Mouse (Mus musculus) heart, postnatal 36 days (tissue): ENCODE results near the gene Trmo. TPM values are rescaled to one million over a fixed set of nuclear protein-coding genes. Genes with fewer than 3 reads are reported as not detected.

ENCODE experiments used
- DNase-seq, 2 experiments: peaks; one replicate each; pipeline ENCODE4 v3.0.0; 2021 to 2022
- intact Hi-C: fragments of 180-260 bp; cut with DNase I; formaldehyde crosslinking; loops from one replicate; pipeline ENCODE4 v1.15.1; 2025
- total RNA-seq, 2 experiments: library from RNA; stranded (reverse); gene quantifications; 2 replicates each; pipeline ENCODE4 v1.2.3; 2021

Trmo gene
- 1 to 10 TPM; 3.4 to 4.2 TPM for total RNA-seq

DNA sequence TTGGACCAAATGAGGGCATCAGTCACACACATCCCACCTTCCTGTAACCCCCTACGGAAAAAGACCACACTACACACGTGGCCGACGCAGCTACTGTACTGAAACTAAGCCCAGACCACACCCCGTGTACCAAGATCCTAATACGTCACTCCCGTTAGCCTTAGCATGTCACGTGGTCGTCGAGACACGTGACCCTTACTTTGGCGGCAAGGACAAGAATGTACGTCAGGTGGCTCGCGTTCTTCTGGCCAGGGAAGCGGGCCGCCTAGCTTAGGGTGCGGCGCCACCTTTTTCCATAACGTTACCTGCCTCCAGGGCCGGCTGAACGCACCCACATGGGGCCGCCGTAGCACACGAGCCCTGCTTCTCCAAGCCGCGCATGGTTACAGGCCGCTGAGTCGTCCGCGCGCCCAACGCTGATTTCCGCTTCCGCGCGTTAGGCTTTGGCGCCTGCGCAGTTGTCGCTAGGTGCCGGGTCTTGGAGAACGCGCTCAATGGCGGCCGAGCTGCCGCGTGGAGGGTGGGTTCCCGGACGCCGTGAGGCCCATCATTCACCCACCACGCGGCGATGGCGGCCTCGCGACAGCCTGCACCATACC, at the start of gene Trmo:
Gene Trmo (minus strand): TSS at position 425 of the 599 bp plus-strand sequence.
- peak; percentile 95 to 96 for DNase-seq
- intact Hi-C loops = loop anchor here (5.0 kb wide), 1 partner anchor 82 kb away; no protein-coding TSS in a partner anchor

- no peak for DNase-seq
- intact Hi-C loops = no loop called here
Observed at GRCm38 (mm10) chr4:46432339-46433036, 43.3 kb upstream of the Trmo start.

DNA sequence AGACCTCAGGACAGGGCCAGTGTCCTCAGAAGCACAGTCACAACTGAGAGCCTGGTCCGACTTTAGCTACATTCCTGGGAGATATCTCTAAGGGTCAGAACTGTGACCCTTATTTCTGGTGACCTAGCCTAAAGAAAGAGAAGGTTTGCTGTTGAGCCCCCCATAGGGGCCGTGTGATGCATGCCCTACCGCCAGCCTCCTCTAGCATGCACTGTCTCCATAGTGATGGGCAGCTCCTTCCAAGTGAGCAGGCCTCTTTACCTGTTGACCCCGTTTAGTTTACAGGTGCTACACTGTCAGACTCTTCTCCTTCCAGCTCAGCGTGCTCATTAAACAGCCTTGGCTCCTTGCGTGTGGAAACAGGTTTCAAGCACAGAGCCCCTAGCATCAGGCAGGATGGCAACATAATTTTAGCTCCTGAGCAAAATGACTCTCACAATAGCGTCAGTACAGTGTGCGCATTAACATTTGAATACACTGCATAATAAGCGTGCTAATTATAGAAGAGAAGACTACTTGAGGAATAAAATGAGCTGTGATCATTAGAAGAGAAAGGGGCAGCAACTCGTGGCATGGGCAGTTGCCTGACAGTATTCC, 39.8 kb upstream of the Trmo start:
- no peak for DNase-seq
- intact Hi-C loops = no loop called here

- intact Hi-C loops = no loop called here
- no peak for DNase-seq
Observed at GRCm38 (mm10) chr4:46422625-46423024, 33.4 kb upstream of the Trmo start.

DNA sequence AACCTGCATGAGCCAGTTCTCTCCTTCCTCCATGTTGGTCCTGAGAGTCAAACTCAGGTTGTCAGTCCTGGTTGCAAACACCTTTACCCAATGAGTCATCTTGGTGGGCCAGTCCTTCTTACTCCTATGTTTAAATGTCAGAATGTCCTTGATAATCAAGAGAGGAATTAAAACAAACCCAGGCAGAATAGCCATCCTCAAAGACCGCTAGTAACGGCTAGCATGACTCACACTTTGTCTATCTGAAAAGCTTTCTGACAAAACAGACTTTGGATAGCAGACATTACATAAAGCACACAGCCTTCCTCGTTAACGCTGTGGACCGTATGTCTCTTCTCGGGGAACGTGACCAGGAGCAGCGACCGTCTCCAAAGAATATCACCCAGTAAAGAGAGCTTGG, 29.6 kb upstream of the Trmo start:
- DNase-seq = no peak
- intact Hi-C loops = no loop called here

DNA sequence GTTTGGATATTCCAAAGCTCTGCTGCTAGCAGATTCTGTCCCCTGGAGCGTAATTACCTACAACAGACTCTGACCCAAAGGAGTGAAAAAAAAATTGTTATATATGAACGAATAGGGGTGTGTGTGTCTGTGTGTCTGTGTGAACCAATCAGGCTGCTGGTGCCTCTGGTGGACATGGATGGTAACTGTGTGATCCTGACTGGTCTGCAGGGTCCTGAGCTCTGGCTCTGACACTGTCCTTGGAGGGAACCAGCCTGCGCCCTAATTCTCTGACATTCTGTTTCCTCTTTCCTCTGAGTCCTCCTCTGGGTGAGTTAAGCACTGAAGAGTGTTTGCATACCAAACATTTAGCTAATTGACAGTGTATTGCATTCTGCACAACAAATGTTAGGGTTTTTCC, 28.3 kb upstream of the Trmo start:
- intact Hi-C loops = no loop called here
- no peak for DNase-seq

GRCm38 (mm10) chr4:46413406-46413805, 24.2 kb upstream of the Trmo start, which contains the start of gene Hemgn:
Hemgn (minus strand) TSS chr4:46413506.
- intact Hi-C loops = no loop called here
- DNase-seq = no peak

DNA sequence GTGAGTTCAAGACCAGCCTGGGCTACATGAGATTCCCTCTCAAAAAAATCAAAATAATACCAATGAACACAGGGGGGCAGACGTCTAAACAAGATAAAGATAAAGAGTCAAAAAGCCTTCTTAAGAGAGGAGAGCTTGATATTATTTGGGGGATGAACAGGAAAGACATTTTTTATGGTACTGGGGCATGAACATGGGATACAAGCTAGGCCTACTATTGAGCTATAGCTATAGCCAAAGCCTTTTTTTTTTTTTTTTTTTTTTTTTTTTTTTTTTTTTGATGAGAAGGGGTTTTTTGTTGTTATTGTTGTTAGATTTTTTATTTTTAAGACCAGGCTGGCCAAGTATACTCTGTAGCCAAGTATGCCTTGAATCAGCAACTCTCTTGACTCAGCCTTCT, 22.9 kb upstream of the Trmo start:
- intact Hi-C loops = no loop called here
- DNase-seq = no peak

- intact Hi-C loops = no loop called here
- no peak for DNase-seq
Observed at GRCm38 (mm10) chr4:46411489-46411888, 22.3 kb upstream of the Trmo start.

- intact Hi-C loops = no loop called here
Observed at GRCm38 (mm10) chr4:46410677-46411076, 21.4 kb upstream of the Trmo start.

DNA sequence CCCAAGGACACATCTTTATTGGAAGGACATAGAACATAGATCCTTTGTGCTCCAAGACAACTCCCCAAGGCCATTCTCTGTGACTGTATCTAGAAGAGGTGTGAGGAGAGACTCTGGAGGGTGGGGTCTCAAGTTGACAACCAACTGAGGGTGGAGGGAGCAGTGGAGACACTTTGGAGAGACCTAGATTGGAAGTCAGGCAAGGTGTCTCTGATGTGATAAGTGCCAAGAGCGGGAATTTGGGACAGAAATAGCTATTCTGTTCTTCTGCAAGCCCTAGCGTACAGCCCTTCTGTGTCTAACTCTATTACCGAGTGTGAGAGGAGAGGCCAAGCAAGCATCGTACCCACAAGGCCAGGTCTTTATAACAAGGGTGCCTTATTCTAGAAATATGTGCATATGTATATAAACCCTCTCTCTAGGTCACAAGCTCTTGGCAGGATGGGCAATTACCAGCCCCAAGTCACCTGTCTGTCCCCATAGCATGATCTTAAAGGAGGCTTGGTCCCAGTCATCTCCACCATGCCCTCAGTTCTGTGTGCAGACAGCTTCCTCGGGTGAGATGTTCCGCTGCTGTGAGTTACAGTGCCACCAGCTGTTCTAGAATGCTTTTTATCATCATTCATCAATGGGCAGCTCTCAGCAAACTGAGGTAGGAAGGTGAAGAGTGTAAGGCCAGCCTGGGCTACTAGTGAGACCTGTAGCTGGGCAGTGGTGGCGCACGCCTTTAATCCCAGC, 17.9 kb upstream of the Trmo start:
- intact Hi-C loops = no loop called here
- DNase-seq = no peak

More at GRCm38 (mm10) chr4:46410677-46411076, 21.4 kb upstream of the Trmo start:
- no peak for DNase-seq

DNA sequence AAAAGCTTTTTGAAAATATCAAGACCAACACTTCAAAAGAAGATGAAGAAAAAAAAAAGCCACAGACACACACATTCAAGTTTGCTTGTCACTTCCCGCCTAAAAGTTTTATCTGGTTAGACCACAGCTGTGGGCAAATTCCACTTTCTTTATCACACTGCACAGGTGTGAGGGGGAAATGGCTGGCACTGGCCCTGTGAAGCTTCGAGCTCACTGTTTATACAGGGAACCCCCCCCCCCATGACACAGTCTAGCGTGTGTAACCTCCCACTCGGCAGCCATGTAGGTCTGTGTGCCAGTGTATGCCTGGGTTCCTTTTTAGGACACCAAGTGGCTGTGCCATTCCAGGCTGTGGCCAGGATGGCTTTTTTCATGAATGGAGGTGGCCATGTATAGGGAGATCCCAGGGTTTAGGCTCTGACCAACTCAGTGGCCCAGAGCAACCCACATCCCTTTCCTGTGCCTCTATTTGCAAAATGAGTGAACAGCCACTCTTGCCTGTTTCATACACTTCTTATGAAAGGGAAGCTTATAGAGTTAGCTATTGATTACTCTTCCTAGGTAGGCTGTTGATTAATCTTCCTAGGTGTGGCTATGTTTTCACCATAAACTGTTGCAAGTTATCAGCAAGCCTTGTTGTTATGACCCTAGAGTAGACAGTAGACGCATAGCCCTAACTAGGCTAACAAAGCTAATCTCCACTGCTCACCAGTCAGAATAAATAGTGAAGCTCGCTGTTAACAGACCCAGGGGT, 15.0 kb upstream of the Trmo start:
- intact Hi-C loops = no loop called here
- DNase-seq = no peak

DNA sequence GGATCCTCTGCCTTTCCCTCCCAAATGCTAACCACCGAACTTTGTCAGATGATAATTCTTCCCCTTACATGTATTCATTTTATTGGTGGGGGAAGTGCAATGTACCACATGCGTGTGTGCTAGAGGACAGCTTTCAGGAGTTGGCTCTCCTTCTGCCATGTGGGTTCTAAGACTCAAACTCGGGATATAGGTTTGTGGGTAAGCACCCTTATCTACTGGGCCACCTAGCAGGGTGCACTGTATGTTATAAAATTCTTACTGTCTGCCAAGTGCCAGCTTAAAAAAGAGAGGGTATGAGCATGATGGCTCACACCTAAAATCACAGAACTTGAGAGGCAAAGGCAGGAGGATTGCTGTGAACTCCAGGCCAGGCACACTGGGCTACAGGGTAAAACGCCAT, 9.6 kb upstream of the Trmo start:
- DNase-seq = no peak
- intact Hi-C loops = no loop called here

GRCm38 (mm10) chr4:46395736-46396135, 6.5 kb upstream of the Trmo start:
- intact Hi-C loops = no loop called here
- no peak for DNase-seq

DNA sequence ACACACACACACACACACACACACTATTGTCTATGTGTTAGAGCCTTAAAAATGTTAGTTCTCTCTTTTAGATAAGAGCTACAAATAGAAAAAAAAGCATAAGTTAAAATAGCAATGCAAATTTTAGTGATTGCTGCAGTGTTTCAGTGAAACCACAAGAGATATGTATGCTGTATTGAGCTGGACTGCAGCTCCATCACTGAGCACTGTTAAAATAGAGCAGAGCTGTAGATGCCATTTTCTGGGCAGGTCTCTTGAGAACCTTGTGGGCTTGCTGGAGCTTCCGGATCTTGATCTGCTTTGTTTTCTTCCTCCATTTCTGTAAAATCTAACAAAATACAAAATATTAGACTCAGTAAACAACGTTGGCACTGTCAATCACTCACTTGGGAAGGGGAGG, 5.2 kb upstream of the Trmo start:
- intact Hi-C loops = loop anchor here (5.0 kb wide), 1 partner anchor 113 kb away; no protein-coding TSS in a partner anchor
- DNase-seq = no peak

DNA sequence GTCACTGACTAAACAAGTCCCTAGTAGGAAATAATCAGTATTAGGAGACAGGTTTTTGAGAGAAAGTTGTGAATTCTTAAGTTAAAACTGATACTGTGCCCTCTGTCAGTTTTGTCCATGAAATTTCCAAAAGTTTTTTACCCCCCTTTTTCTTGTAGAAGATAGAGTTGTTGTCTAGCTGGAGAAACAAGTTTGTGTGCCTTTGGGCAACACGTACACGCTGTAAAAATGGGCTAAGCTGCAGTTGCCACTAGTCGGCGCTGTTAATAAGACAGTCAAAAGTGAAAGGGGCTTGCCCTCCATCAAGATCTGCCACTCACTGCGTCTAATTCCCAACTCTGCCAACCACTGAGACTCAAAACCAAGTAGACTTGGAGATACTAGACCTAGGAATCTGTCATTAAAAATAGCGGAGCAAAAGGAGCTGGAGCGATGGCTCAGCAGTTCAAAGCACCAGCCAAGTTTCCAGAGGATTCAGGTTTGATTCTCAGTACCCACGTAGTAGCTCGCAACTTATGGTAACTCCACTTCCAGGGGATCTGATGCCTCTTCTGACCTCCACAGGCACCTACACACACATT, 1.2 kb upstream of the Trmo start:
- intact Hi-C loops = loop anchor here (2.0 to 5.0 kb wide), 2 partner anchors 60 to 117 kb away; partner anchors contain the start of gene Anp32b
- peak; percentile 75 to 80 for DNase-seq

DNA sequence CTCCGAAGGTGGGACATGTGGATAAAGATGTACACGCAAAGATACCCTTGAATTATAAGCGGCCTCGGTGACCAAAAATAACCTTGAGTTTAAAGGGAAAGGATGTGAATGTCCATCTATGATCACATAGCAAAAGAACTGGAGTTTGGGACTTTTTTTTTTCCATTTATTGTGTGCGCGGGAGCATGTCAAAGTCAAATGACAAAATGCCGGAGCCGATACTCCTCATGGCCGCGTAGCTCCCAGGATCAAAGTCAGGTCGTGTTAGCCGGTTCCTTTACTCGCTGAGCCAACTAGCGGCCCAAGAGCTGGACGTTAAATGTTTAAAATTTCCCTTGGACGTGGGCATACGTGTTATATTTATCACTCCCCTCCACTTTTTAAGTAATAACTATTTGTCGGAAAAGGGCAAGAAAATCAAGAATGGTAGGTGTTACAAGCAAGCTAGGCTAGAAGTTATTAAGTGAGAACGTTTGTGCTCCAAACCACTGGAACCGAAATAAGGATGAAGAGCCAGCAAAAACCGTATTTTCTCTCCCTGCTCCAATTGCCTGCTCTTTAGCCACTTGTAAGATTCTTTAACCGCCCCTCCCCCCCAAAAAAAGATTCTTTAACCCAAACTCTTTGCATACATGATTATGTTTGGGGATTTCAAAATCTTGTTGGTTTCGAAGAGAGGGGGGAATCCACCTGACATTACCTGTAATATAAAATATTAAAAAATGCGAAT, 540 bp upstream of the Trmo start:
- intact Hi-C loops = loop anchor here (2.0 to 5.0 kb wide), 3 partner anchors 61 to 118 kb away; partner anchors contain the start of gene Anp32b
- no peak for DNase-seq

DNA sequence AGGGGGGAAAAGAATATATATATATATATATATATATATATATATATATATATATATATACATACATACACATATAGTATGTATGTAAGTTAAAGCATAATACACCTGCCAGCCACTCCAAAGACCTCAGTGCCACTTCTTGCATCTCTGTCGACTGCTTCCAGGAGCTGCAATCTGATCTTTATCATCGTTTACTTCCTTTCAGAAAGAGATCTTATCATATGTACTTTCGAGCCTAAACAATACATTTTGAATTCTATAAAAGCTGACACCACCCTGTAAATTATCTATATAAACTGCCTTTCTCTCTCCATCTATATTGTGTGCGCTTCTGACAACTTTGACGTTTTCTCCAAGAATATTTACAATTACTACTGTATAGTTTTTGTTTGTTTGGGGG, 681 bp downstream of the Trmo start:
- no peak for DNase-seq
- intact Hi-C loops = loop anchor here (5.0 kb wide), 1 partner anchor 81 kb away; no protein-coding TSS in a partner anchor

DNA sequence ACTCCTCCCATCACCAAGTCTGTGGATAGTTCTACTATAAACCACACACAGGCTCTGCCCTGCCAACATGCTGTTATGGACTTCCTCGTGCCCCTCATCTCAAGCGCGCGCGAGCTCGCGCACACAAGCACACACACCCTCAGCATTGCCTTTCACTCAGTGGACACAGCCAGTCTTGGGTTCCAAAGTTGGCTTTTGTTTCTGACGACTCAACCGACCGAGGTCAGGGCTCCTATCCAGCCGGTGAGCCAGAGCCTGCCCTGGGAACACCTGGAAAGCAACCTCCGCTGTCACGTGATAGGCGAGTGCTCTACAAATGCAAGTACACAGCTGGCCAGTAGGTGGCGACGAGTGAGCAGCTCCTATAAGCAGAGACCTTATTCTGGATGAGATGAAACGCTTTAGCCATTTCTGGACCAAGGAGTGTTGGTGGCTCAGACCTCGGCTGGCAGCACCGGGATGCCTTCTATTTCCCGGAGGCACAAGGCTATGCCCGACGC, 14.3 kb downstream of the Trmo start:
- DNase-seq = peak; percentile 80 to 83
- intact Hi-C loops = loop anchor here (1.0 kb wide), 1 partner anchor 173 kb away; no protein-coding TSS in a partner anchor
